Mouse (Mus musculus) spleen, postnatal 4 days (tissue): Measurements from ENCODE around the gene Dffb.

Experiments used
- DNase-seq, 2 experiments: peaks; one replicate each; pipeline ENCODE4 v3.0.0; 2022; ENCODE audit warnings: low spot score in 2 of 2

Gene Dffb

DNA sequence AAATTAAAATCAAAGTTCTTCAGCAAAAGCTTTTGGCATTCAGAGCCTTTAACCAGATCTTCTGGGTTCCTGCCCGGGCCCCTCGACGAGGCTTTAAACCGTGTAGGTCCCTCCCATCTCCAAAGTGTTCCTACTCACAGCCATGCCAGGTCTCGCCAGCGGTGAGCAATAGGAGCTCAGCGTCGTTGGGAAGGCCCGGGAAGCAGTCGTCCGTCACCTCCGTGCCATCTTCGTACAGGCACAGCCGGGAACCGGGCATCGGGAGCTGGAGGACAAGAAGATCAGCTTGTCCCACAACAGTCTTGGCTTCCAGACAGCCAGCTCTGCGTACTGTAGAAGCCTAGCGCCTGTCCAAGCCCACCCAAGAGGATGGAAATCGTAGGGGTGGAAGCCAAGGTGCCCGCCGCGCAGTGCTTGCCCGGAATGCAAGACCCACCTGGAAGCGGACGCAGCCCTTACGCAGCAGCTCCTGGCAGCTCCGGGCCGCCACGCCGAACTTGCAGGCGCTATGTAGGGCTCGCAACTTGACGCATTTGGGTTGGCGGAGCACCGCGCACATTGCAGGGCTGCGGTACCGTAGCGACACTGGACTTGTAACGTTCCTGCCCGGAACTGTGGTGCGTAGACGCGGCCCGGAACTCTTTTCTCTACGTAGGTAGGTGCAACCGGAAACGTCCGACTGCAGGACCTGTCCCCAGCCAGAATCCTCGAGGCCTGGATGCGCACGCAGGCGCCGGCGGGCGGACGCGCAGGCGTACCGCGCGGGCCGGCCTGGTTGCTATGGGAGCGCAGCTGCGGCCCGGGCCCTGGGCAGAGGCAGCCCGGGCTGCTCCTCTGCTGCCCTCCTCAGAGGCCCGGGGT, at the start of gene Dffb, which contains the start of gene Cep104:
Gene Dffb (minus strand): TSS at position 696 of the 861 bp plus-strand sequence.
Gene Cep104 (plus strand): TSS at position 764 of the 861 bp plus-strand sequence.
- DNase-seq: peak; percentile 92 to 98

DNA sequence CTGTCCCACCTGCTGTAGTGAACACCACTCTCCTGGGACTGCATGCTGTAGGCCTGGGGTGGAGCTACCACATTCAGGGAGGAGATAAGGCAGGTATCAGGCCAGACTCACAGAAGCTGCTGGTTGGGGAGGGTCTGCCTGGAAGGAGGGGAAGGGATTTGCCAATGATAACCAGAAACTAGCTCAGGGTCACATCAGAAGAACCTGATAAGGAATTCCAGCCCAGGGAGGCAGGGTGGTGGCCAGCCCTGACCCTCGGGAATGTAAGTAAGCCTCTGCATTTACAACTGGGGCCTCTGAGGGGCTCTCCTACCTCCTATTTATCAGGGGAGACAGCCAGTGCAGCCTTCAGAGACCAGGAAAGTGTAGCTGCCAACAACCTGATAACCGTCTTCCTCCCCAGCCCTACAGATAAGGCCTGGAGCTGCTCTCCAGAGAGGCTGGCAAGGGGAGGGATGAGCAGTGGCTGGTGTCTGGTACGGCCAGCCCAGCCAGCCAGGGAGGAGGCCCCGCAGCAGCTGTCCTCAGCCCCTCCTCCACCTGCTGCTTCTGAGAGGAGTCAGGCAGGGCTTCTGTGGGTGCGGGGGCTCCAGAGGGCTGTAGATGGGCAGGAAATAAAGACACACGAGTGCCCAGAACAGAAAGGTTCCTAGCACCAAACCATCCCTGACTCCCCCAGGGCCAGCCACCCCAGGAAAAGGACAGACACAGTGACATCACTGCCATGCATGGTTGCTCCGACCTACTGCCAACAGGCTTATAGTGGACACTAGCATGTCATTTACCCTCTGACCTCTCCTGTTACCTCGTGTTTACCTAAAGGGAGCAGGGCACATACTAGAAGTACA, 49.1 kb upstream of the Dffb start:
- DNase-seq: peak; percentile 75 to 80

DNA sequence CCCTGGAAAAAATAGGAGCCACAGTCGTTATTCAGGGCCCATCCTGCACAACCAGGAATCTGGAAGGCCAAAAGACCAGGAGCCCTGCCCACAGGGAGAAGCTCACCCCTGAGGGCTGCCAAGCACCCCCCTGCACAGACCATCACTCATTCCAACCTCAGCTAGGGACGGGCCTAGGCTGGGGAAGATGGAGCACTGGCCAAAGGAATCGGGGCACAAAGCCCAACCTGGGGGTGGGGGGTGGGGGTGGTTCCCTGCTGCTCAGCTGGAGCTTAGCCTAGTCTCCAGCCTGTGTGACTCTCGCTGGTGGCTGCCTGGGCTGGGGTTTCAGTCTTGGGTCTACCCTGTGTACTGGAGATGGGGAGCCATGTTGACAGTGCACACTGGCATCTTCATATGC, 47.9 kb upstream of the Dffb start:
- no peak for DNase-seq

DNA sequence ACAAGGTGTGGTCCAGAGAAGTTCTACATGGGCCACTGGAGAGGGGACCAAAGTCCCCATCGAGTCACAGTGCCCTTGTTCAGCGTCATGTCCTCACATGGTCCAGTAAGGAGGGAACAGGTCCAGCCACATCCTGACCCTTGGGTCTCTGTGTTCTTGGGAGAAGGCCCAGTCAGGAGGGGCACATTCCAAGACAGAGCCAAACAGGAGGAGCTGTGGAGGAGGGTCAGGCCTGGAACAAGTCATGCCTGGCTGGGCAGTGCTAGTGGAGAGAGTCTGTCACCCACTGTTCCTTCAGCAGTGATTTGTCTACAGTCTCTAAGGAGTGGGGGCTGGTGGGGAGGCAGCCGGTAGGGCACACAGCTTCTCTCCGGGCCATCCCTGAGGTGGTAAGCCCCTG, 47.5 kb upstream of the Dffb start:
- DNase-seq: no peak

GRCm38 (mm10) chr4:154021432-154021831, 46.5 kb upstream of the Dffb start:
- DNase-seq: no peak

- DNase-seq: peak; percentile 64 to 82
Measured at GRCm38 (mm10) chr4:154019571-154019970, 44.6 kb upstream of the Dffb start.

- no peak for DNase-seq
Measured at GRCm38 (mm10) chr4:154015476-154015875, 40.5 kb upstream of the Dffb start.

- DNase-seq: peak; percentile 25 to 72
Measured at GRCm38 (mm10) chr4:154012132-154012882, 37.4 kb upstream of the Dffb start.

GRCm38 (mm10) chr4:154011646-154012089, 36.7 kb upstream of the Dffb start, which contains the start of gene Lrrc47:
Lrrc47 (plus strand) TSS chr4:154011731.
- peak; percentile 80 to 88 for DNase-seq

GRCm38 (mm10) chr4:154010907-154011645, 36.1 kb upstream of the Dffb start:
- DNase-seq: no peak

- no peak for DNase-seq
Measured at GRCm38 (mm10) chr4:154007759-154008158, 32.8 kb upstream of the Dffb start.

DNA sequence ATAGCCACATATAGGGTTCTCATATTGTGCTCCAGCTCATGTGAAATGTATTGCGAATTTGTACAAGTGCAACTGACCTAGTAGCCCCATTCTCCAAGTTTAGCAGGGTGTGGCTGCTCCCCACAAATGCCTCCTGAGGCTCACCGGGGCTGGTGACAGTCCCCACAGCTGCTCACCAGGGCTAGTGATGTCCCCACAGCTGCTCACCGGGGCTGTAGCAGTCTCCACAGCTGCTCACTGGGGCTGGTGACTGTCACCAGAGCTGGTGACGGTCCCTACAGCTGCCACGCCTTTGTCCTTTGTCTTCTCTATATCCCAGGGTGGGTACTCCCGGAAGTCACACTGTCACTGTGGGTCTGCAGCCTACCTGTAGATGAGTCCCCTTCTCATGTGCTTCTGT, 31.3 kb upstream of the Dffb start:
- no peak for DNase-seq

- DNase-seq: no peak
Measured at GRCm38 (mm10) chr4:154005488-154005887, 30.6 kb upstream of the Dffb start.

GRCm38 (mm10) chr4:153993505-153993904, 18.6 kb upstream of the Dffb start:
- no peak for DNase-seq

DNA sequence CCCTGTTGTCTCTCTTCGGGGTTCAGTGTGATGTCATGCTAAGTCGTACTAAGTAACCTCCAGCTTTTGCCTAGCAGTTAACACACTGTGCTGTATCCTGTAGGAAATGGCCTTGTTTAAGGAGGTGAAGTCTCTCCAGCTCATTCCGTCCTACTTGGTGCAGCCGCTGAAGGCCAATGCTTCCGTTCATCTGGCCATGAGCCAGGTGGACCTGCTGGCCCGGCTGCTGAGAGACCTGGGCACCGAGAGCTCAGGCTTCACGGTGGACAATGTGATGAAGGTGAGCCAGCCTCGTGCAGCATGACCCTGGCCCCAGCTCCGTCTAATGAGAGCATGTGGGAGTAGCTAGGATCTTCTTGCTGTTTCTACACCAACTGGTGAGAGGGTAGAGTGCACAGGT, 17.8 kb upstream of the Dffb start:
- no peak for DNase-seq

GRCm38 (mm10) chr4:153980470-153980869, 5.5 kb upstream of the Dffb start:
- no peak for DNase-seq

- peak in 1 of 2 experiments; percentile 31 for DNase-seq
Measured at GRCm38 (mm10) chr4:153979243-153979642, 4.3 kb upstream of the Dffb start.

DNA sequence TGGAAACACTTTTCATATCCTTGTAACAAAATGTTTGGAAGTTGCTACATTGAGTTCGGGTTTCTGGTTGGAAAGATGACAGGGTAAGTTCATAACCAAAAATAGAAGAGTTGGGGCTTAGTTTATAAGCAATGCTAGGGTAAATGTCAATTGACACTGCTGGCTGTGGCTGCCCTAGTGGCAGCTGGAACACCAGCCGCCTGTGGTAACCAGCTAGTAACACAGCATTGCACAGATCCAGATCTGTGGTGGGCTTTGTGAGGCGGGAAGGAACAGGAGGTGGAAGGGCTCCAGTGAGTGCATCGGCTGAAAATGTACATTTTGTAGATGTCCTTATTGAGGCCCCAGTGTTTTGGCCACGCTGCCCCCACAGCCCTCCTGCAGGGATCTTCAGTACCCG, 842 bp upstream of the Dffb start:
- DNase-seq: no peak

- no peak for DNase-seq
Measured at GRCm38 (mm10) chr4:153975292-153975662, 351 bp upstream of the Dffb start.

- DNase-seq: no peak
Measured at GRCm38 (mm10) chr4:153968063-153968462, 6.9 kb downstream of the Dffb start.

GRCm38 (mm10) chr4:153967556-153967955, 7.4 kb downstream of the Dffb start:
- DNase-seq: no peak
